Mouse (Mus musculus) midbrain, embryonic 16.5 days (tissue): ENCODE results near the gene Mapkap1. TPM values are rescaled to one million over a fixed set of nuclear protein-coding genes. Genes with fewer than 3 reads are reported as not detected.

Experiments
- ATAC-seq: fragments of 200-750 bp; cut with Nextera tagmentation; 2 replicates; pipeline ENCODE4 v1.8.0; 2017; ENCODE audit warnings: moderate TSS enrichment
- H3K27ac ChIP-seq: fragments of 300-500 bp; sonication (generic); 2 replicates; pipeline ENCODE4 v1.5.1; 2014; ENCODE audit warnings: mild to moderate bottlenecking, low read length, mixed read lengths
- H3K27me3 ChIP-seq: fragments of 300-500 bp; sonication (generic); 2 replicates; pipeline ENCODE4 v1.6.1; 2014; ENCODE audit warnings: low read depth, low read length, mixed read lengths; ENCODE audit not compliant: control insufficient read depth, insufficient read depth
- H3K36me3 ChIP-seq: fragments of 300-500 bp; sonication (generic); 2 replicates; pipeline ENCODE4 v1.6.1; 2014; ENCODE audit warnings: mild to moderate bottlenecking, low read length, moderate library complexity, mixed read lengths; ENCODE audit not compliant: control insufficient read depth, insufficient read depth
- H3K4me1 ChIP-seq: fragments of 300-500 bp; sonication (generic); 2 replicates; pipeline ENCODE4 v1.6.1; 2014; ENCODE audit warnings: mild to moderate bottlenecking, low read length, mixed read lengths; ENCODE audit not compliant: control insufficient read depth, insufficient read depth
- H3K4me2 ChIP-seq: fragments of 300-500 bp; sonication (generic); 2 replicates; pipeline ENCODE4 v1.6.1; 2014; ENCODE audit warnings: mild to moderate bottlenecking, low read length, mixed read lengths
- H3K4me3 ChIP-seq: fragments of 300-500 bp; sonication (generic); 2 replicates; pipeline ENCODE4 v1.5.1; 2014; ENCODE audit warnings: low read depth, mild to moderate bottlenecking, low read length, moderate library complexity, mixed read lengths
- H3K9ac ChIP-seq: fragments of 300-500 bp; sonication (generic); 2 replicates; pipeline ENCODE4 v1.6.1; 2014; ENCODE audit warnings: low read depth, low read length, mixed read lengths
- H3K9me3 ChIP-seq: fragments of 300-500 bp; sonication (generic); replicated peaks from 2 replicates; pipeline ENCODE4 v1.6.1; 2014; ENCODE audit warnings: mild to moderate bottlenecking, low read length, mixed read lengths; ENCODE audit not compliant: control insufficient read depth, poor library complexity, severe bottlenecking
- WGBS: fragments of 180-500 bp; shearing (Covaris S2); extraction: QIAGEN DNeasy Blood & Tissue Kit; methylation state at CpG from one replicate; pipeline ENCODE4 v1.1.7; 2014; 5-methylcytosine and 5-hydroxymethylcytosine counted together
- polyA plus RNA-seq: library from polyadenylated mRNA; unstranded; fragments of >200 nt; fragmentation: Nextera tagmentation; extraction: Ambion mirVana; gene quantifications from 2 replicates; pipeline ENCODE4 v1.2.1, GENCODE M21; 2015

Mapkap1 gene
- polyA plus RNA-seq, 1 experiment from 2014 or later: 89.1 TPM

DNA sequence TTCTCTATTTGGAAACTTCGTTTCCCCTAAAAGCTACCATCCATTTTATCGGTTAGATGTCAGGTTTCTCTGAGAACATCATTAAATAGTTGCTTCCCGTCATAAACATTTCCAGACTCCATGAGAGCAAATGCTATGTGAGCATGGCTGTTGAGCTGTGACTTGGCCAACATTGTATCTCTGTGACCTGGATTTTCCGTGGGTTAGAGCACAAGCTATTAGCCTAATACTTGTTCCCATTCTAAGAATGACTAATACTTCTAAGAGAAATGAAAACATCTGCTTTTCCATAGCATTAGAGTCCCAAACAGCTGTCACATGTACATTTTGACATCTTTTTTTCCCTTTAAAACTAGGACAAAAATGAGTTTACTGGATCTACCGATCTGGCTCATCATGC, 142.4 kb downstream of the Mapkap1 start:
- 85% methylated on average over 5 of the region's 5 CpGs for WGBS
- ATAC-seq: no peak

GRCm38 (mm10) chr2:34549469-34549868, 142.9 kb downstream of the Mapkap1 start:
- 44% methylated on average over 7 of the region's 7 CpGs for WGBS
- H3K27ac ChIP-seq: no peak overlapping the region
- H3K9ac ChIP-seq: no peak overlapping the region
- H3K4me1 ChIP-seq: no peaks in the 10 kb centered on the region
- no peak for ATAC-seq
- no peaks in the 10 kb centered on the region for H3K36me3 ChIP-seq
- H3K9me3 ChIP-seq: no peaks in the 10 kb centered on the region
- no peak overlapping the region for H3K4me3 ChIP-seq
- H3K27me3 ChIP-seq: no peaks in the 10 kb centered on the region
- no peak overlapping the region for H3K4me2 ChIP-seq

More for the DNA sequence above, 142.4 kb downstream of the Mapkap1 start:
- no peaks in the 10 kb centered on the region for H3K27me3 ChIP-seq
- H3K4me2 ChIP-seq: no peak overlapping the region
- no peak overlapping the region for H3K27ac ChIP-seq
- H3K4me3 ChIP-seq: no peak overlapping the region
- 0 out of 2 replicates have a peak, but pooled peaks cover 2% of the 10 kb centered on the region for H3K4me1 ChIP-seq
- H3K9me3 ChIP-seq: no peaks in the 10 kb centered on the region
- H3K9ac ChIP-seq: no peak overlapping the region
- H3K36me3 ChIP-seq: no peaks in the 10 kb centered on the region

- no peaks in the 10 kb centered on the region for H3K27me3 ChIP-seq
- no peaks in the 10 kb centered on the region for H3K36me3 ChIP-seq
- no peak for ATAC-seq
- H3K4me2 ChIP-seq: no peak overlapping the region
- no peak overlapping the region for H3K4me3 ChIP-seq
- no peaks in the 10 kb centered on the region for H3K9me3 ChIP-seq
- H3K4me1 ChIP-seq: no peaks in the 10 kb centered on the region
- H3K27ac ChIP-seq: no peak overlapping the region
- WGBS: 74% methylated on average over 2 of the region's 2 CpGs
- no peak overlapping the region for H3K9ac ChIP-seq
These were observed 146.2 kb downstream of the Mapkap1 start for GRCm38 (mm10) chr2:34552772-34553171.

- no peak for ATAC-seq
- 84% methylated on average over 6 of the region's 6 CpGs for WGBS
- Histone ChIP-seq H3K27ac (no peak overlapping the region), H3K27me3 (no peaks in the 10 kb centered on the region), H3K9ac (no peak overlapping the region), H3K4me3 (no peak overlapping the region), H3K4me1 (no peaks in the 10 kb centered on the region), H3K36me3 (no peaks in the 10 kb centered on the region), H3K4me2 (no peak overlapping the region), H3K9me3 (no peaks in the 10 kb centered on the region)
These were observed 147.1 kb downstream of the Mapkap1 start for GRCm38 (mm10) chr2:34553580-34554231.

- 86% methylated on average over 5 of the region's 5 CpGs for WGBS
- H3K27ac ChIP-seq: no peak overlapping the region
- H3K27me3 ChIP-seq: no peaks in the 10 kb centered on the region
- H3K9ac ChIP-seq: no peak overlapping the region
- H3K36me3 ChIP-seq: no peaks in the 10 kb centered on the region
- no peak for ATAC-seq
- no peak overlapping the region for H3K4me3 ChIP-seq
- no peak overlapping the region for H3K4me2 ChIP-seq
- no peaks in the 10 kb centered on the region; the same call in 1 of the 2 replicates for H3K4me1 ChIP-seq
- no peaks in the 10 kb centered on the region for H3K9me3 ChIP-seq
These were observed 153.6 kb downstream of the Mapkap1 start for GRCm38 (mm10) chr2:34560146-34560545.

- no peaks in the 10 kb centered on the region for H3K36me3 ChIP-seq
- H3K4me1 ChIP-seq: no peaks in the 10 kb centered on the region; the same call in 1 of the 2 replicates
- H3K27ac ChIP-seq: no peak overlapping the region
- H3K4me2 ChIP-seq: no peak overlapping the region
- 60% methylated on average over 12 of the region's 12 CpGs for WGBS
- H3K9me3 ChIP-seq: no peaks in the 10 kb centered on the region
- ATAC-seq: no peak
- no peaks in the 10 kb centered on the region for H3K27me3 ChIP-seq
- H3K9ac ChIP-seq: no peak overlapping the region
- H3K4me3 ChIP-seq: no peak overlapping the region
These were observed 156.6 kb downstream of the Mapkap1 start for GRCm38 (mm10) chr2:34563089-34563694.

GRCm38 (mm10) chr2:34563865-34564264, 157.3 kb downstream of the Mapkap1 start:
- Histone ChIP-seq H3K4me1 (no peaks in the 10 kb centered on the region; the same call in 1 of the 2 replicates), H3K9me3 (no peaks in the 10 kb centered on the region), H3K27ac (no peak overlapping the region), H3K27me3 (no peaks in the 10 kb centered on the region), H3K4me2 (no peak overlapping the region), H3K9ac (no peak overlapping the region), H3K4me3 (no peak overlapping the region), H3K36me3 (no peaks in the 10 kb centered on the region)
- ATAC-seq: no peak

DNA sequence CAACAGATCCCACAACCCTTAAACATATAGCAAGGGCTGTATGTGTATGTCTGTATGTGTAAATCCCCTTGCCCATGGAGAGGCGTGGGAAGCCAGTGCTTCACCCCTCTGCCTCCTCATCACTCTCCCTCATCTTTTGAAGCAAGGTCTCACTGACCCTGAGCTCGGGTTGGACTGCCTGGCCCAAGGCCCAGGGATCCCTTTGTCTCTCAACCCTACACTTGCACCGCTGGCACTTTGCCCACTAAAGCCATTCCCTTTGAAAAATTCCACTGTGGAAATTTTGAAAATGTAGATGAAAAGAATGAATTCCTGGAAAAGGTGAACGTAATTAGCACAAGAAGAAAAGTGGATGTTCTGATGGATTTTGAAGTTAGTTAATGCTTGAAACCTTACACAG, 159.6 kb downstream of the Mapkap1 start:
- WGBS: 70% methylated on average over 4 of the region's 4 CpGs
- no peak for ATAC-seq
- H3K9me3 ChIP-seq: no peaks in the 10 kb centered on the region
- H3K4me2 ChIP-seq: no peak overlapping the region
- no peaks in the 10 kb centered on the region for H3K27me3 ChIP-seq
- H3K36me3 ChIP-seq: no peaks in the 10 kb centered on the region
- no peak overlapping the region for H3K4me3 ChIP-seq
- no peak overlapping the region for H3K9ac ChIP-seq
- no peak overlapping the region for H3K27ac ChIP-seq
- peaks cover 14% of the 10 kb centered on the region for H3K4me1 ChIP-seq

DNA sequence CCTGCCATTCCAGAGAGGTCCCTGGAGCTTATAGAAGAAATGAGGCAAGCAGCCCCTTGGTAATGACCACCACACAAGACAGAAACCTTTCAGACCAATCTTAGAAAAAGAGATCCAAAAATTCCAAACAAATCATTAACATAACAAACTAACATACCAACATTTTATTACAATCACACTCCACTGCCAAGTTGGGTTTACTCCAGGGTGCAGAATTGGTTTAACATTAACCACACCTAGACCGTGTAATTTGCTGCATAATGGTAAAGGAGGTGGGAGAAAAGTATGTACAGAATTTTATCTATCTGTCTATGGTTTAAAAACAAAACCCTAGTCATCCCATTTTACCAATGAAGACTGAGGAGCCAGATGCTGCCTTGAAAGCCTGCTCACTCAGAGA, 160.0 kb downstream of the Mapkap1 start:
- Histone ChIP-seq H3K27ac (no peak overlapping the region), H3K9ac (no peak overlapping the region), H3K27me3 (no peaks in the 10 kb centered on the region), H3K4me1 (peaks cover 14% of the 10 kb centered on the region), H3K4me3 (no peak overlapping the region), H3K36me3 (no peaks in the 10 kb centered on the region), H3K9me3 (no peaks in the 10 kb centered on the region), H3K4me2 (no peak overlapping the region)
- 89% methylated on average over 1 of the region's 1 CpGs for WGBS
- ATAC-seq: no peak
